Mouse (Mus musculus) lung, postnatal 0 days (tissue): ENCODE measurements at regions not wholly inside any gene's neighbourhood (a gene's known extent, or its start where the extent isn't known, plus 50 kb on each side); places are given as distances from the start of the nearest gene placed in this dataset.

ENCODE experiments used
- CTCF ChIP-seq: IDR thresholded peaks from 2 replicates; pipeline ENCODE4 v1.5.1; 2016; ENCODE audit warnings: antibody characterized with exemption, mild to moderate bottlenecking
- EP300 ChIP-seq: IDR thresholded peaks from 2 replicates; pipeline ENCODE4 v1.6.1; 2016; ENCODE audit warnings: antibody characterized with exemption, mild to moderate bottlenecking, control low read depth

DNA sequence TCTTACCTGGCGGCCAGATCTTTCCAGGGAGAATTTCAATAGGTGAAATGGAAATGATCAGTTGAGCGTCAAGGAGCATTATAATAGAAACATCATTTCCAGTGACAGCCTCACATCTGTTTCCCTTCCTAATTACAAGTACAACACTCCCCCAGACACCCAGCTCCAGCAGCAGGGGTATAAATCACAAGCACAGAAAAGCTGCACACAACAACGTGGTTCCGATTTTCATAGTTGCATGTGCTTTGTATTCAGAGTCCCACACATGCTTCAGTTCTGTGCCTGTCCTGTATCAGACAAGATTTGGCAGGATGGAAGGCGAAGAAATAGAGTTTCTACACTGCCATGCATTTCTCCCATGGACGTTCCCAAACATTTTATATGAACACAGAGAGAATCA lies 215.7 kb downstream of the Hdgfl1 start:
- TF ChIP-seq EP300 = no peak
- TF ChIP-seq CTCF = no peak
